Mouse (Mus musculus): ENCODE results near the gene Dab1.

- TF ChIP-seq POLR2A (IDR thresholded peaks at IDR 0.05; ENCODE audit: control insufficient read depth, low read depth, low read length) (no peak), CTCF (IDR thresholded peaks at IDR 0.05; ENCODE audit: control insufficient read depth, insufficient read depth, insufficient replicate concordance, low read depth, low read length) (no peak)
Measured at GRCm38 (mm10) chr4:103722738-103723137, 103.6 kb downstream of the Dab1 start.
